Mouse (Mus musculus): Measurements from ENCODE around the gene 1700024G13Rik.
A peak's percentile ranks its signal among the peaks of the same experiment; 100 is the strongest.

The 1700024G13Rik gene

DNA sequence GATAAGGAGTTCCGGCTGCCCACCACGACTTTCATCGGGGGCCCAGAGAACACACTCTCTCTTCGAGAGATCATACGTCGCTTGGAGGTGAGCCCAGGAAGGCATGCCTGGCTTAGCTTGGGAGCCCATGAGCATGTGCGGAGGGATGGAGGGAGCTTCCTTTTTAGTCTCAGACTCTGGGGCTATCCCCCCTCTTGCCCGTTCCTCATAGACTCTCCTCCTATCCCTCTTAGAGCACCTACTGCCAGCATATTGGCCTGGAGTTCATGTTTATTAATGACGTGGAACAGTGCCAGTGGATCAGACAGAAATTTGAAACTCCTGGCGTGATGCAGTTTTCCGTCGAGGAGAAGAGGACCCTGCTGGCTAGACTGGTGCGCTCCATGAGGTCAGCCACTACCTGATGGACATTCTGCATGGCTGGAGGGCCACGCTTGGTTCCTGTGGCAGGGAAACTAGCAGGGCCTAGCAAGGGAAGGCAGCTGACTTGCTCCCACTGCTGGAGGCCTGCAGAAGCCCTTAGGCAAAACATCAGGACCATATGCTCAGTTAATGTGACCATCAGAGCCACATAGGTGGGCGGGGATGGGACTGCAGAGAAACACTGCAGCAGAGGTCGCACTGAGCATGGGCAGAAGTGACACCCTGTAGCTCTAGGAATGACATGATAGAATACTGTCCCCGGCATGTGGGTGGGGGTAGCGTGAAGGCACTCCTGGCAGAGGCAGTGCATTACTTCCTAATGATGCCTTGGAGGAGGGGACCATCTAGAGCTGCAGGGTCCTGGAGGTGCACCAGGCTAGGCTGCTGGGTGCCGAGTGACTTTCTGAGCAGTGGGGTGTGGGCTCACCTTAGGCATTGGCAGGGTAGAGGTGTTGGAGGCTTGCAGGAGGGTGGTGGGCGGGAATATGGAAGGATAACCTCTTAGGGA is 55.4 kb downstream of the 1700024G13Rik start:
- DNase-seq (ENCODE audit: low read depth, low spot score), result no peak

- peak; percentile 27 for DNase-seq (ENCODE audit: low read depth, low spot score)
Measured at GRCm38 (mm10) chr14:32327366-32327765, 60.8 kb downstream of the 1700024G13Rik start.
